Mouse (Mus musculus) embryonic facial prominence, embryonic 13.5 days (tissue): Measurements from ENCODE around the gene Olfr53. TPM values are rescaled to one million over a fixed set of nuclear protein-coding genes. Genes with fewer than 3 reads are reported as not detected.
"Not testable (repeated sequence)": the region's sequence is repeated elsewhere in the genome, so short reads cannot be mapped to it uniquely, and the experiment has no call there.

ENCODE experiments used
- ATAC-seq: fragments of 200-750 bp; cut with Nextera tagmentation; 2 replicates; pipeline ENCODE4 v1.8.0; 2017; ENCODE audit warnings: low read depth; ENCODE audit not compliant: insufficient number of reproducible peaks, insufficient read depth, low FRiP score, low TSS enrichment
- H3K27ac ChIP-seq: fragments of 300-500 bp; sonication (generic); 2 replicates; pipeline ENCODE4 v1.5.1; 2015; ENCODE audit warnings: moderate library complexity, mild to moderate bottlenecking, inconsistent platforms
- H3K27me3 ChIP-seq: fragments of 300-500 bp; sonication (generic); 2 replicates; pipeline ENCODE4 v1.6.1; 2015; ENCODE audit warnings: mild to moderate bottlenecking, inconsistent platforms
- H3K36me3 ChIP-seq: fragments of 300-500 bp; sonication (generic); 2 replicates; pipeline ENCODE4 v1.6.1; 2015; ENCODE audit warnings: mild to moderate bottlenecking, inconsistent platforms
- H3K4me1 ChIP-seq: fragments of 300-500 bp; sonication (generic); 2 replicates; pipeline ENCODE4 v1.6.1; 2015; ENCODE audit warnings: inconsistent platforms
- H3K4me2 ChIP-seq: fragments of 300-500 bp; sonication (generic); 2 replicates; pipeline ENCODE4 v1.6.1; 2015; ENCODE audit warnings: moderate library complexity, mild to moderate bottlenecking, inconsistent platforms
- H3K4me3 ChIP-seq: fragments of 300-500 bp; sonication (generic); 2 replicates; pipeline ENCODE4 v1.5.1; 2015; ENCODE audit warnings: mild to moderate bottlenecking, inconsistent platforms
- H3K9ac ChIP-seq: fragments of 300-500 bp; sonication (generic); 2 replicates; pipeline ENCODE4 v1.6.1; 2015; ENCODE audit warnings: mild to moderate bottlenecking, inconsistent platforms
- H3K9me3 ChIP-seq: fragments of 300-500 bp; sonication (generic); 2 replicates; pipeline ENCODE4 v1.6.1; 2016; ENCODE audit warnings: inconsistent platforms
- WGBS: fragments of 180-500 bp; shearing (Covaris S2); methylation state at CpG from one replicate; pipeline ENCODE4 v1.1.7; 2015; ENCODE audit warnings: mixed read lengths; 5-methylcytosine and 5-hydroxymethylcytosine counted together
- polyA plus RNA-seq: library from polyadenylated mRNA; unstranded; fragments of >200 nt; fragmentation: Nextera tagmentation; extraction: Ambion mirVana; gene quantifications from 2 replicates; pipeline ENCODE4 v1.2.1, GENCODE M21; 2015

Gene Olfr53
- not detected in 2 replicates for polyA plus RNA-seq

GRCm38 (mm10) chr7:140646152-140646551 is at the start of gene Olfr53:
Olfr53 (plus strand) TSS chr7:140646452.
- ATAC-seq, result no peak
- no peak within 1 kb of the TSS for H3K4me2 ChIP-seq
- no peak within 1 kb of the TSS for H3K4me3 ChIP-seq
- no peak within 1 kb of the TSS for H3K27ac ChIP-seq
- H3K9ac ChIP-seq, result no peak within 1 kb of the TSS
- no peaks in the 10 kb centered on the region for H3K36me3 ChIP-seq
- H3K27me3 ChIP-seq, result no peaks in the 10 kb centered on the region
- no peaks in the 10 kb centered on the region for H3K9me3 ChIP-seq
- 79% methylated on average over 1 of the region's 1 CpGs for WGBS
- H3K4me1 ChIP-seq, result no peaks in the 10 kb centered on the region

GRCm38 (mm10) chr7:140600969-140601368 is 45.3 kb upstream of the Olfr53 start, which contains the start of gene Olfr46:
Olfr46 (plus strand) TSS chr7:140601269.
- H3K9me3 ChIP-seq, H3K4me3 ChIP-seq, ATAC-seq, H3K27me3 ChIP-seq, H3K9ac ChIP-seq, H3K27ac ChIP-seq, H3K4me2 ChIP-seq, H3K4me1 ChIP-seq, H3K36me3 ChIP-seq: not testable (repeated sequence)
- WGBS, result 75% methylated on average over 2 of the region's 2 CpGs

- H3K27me3 ChIP-seq, H3K4me2 ChIP-seq, H3K4me3 ChIP-seq, H3K9ac ChIP-seq, H3K4me1 ChIP-seq, H3K36me3 ChIP-seq, ATAC-seq, H3K27ac ChIP-seq, H3K9me3 ChIP-seq: not testable (repeated sequence)
- 84% methylated on average over 3 of the region's 3 CpGs for WGBS
Observed at GRCm38 (mm10) chr7:140628670-140629069, 17.6 kb upstream of the Olfr53 start, which contains the start of gene Olfr61. Olfr61 (plus strand) TSS chr7:140628970.

- H3K4me3 ChIP-seq, result no peak overlapping the region
Observed at GRCm38 (mm10) chr7:140630559-140630958, 15.7 kb upstream of the Olfr53 start.

GRCm38 (mm10) chr7:140659630-140660029 is 13.4 kb downstream of the Olfr53 start, which contains the start of gene Olfr539:
Olfr539 (plus strand) TSS chr7:140659930.
- 78% methylated on average over 4 of the region's 4 CpGs for WGBS
- Histone ChIP-seq H3K27ac (no peak within 1 kb of the TSS), H3K27me3 (no peaks in the 10 kb centered on the region), H3K9ac (no peak within 1 kb of the TSS), H3K36me3 (no peaks in the 10 kb centered on the region), H3K4me1 (no peaks in the 10 kb centered on the region), H3K9me3 (no peaks in the 10 kb centered on the region), H3K4me2 (no peak within 1 kb of the TSS), H3K4me3 (no peak within 1 kb of the TSS)
- no peak for ATAC-seq

More at GRCm38 (mm10) chr7:140630559-140630958, 15.7 kb upstream of the Olfr53 start:
- no peaks in the 10 kb centered on the region for H3K27me3 ChIP-seq
- H3K9ac ChIP-seq, result no peak overlapping the region
- H3K27ac ChIP-seq, result no peak overlapping the region
- 61% methylated on average over 1 of the region's 1 CpGs for WGBS
- H3K9me3 ChIP-seq, result no peaks in the 10 kb centered on the region
- H3K36me3 ChIP-seq, result no peaks in the 10 kb centered on the region
- no peaks in the 10 kb centered on the region for H3K4me1 ChIP-seq
- H3K4me2 ChIP-seq, result no peak overlapping the region
- no peak for ATAC-seq

- H3K4me1 ChIP-seq, ATAC-seq, H3K27me3 ChIP-seq, H3K9ac ChIP-seq, H3K4me2 ChIP-seq, H3K4me3 ChIP-seq, H3K27ac ChIP-seq, H3K9me3 ChIP-seq, H3K36me3 ChIP-seq: not testable (repeated sequence)
- 81% methylated on average over 3 of the region's 3 CpGs for WGBS
Observed at GRCm38 (mm10) chr7:140670693-140671092, 24.4 kb downstream of the Olfr53 start.

GRCm38 (mm10) chr7:140675863-140676262 is 29.6 kb downstream of the Olfr53 start:
- no peak for ATAC-seq
- Histone ChIP-seq H3K4me3 (no peak overlapping the region), H3K36me3 (no peaks in the 10 kb centered on the region), H3K4me1 (no peaks in the 10 kb centered on the region), H3K9ac (no peak overlapping the region), H3K4me2 (peak overlapping the region; percentile 3; the same call in 1 of the 2 replicates), H3K9me3 (peaks cover 4% of the 10 kb centered on the region), H3K27me3 (peaks cover 4% of the 10 kb centered on the region; the same call in 1 of the 2 replicates), H3K27ac (no peak overlapping the region)
- WGBS, result under 1% methylated on average over 4 of the region's 6 CpGs

- 66% methylated on average over 4 of the region's 4 CpGs for WGBS
- not testable (repeated sequence) for H3K36me3 ChIP-seq, H3K27me3 ChIP-seq, H3K4me2 ChIP-seq, H3K4me3 ChIP-seq, ATAC-seq, H3K27ac ChIP-seq, H3K4me1 ChIP-seq, H3K9me3 ChIP-seq, H3K9ac ChIP-seq
Observed at GRCm38 (mm10) chr7:140679591-140679990, 33.3 kb downstream of the Olfr53 start.

- Histone ChIP-seq H3K36me3 (no peaks in the 10 kb centered on the region), H3K27me3 (no peaks in the 10 kb centered on the region), H3K4me1 (no peaks in the 10 kb centered on the region), H3K27ac (no peak within 1 kb of the TSS), H3K4me3 (no peak within 1 kb of the TSS), H3K9me3 (peaks cover 4% of the 10 kb centered on the region), H3K9ac (no peak within 1 kb of the TSS), H3K4me2 (no peak within 1 kb of the TSS)
- 96% methylated on average over 1 of the region's 1 CpGs for WGBS
- no peak for ATAC-seq
Observed at GRCm38 (mm10) chr7:140681651-140682050, 35.4 kb downstream of the Olfr53 start, which contains the start of gene Olfr45. Olfr45 (plus strand) TSS chr7:140681951.

GRCm38 (mm10) chr7:140696967-140697366 is 50.7 kb downstream of the Olfr53 start, which contains the start of gene Olfr541:
Olfr541 (plus strand) TSS chr7:140697267.
- no peak within 1 kb of the TSS for H3K4me3 ChIP-seq
- H3K27me3 ChIP-seq, result no peaks in the 10 kb centered on the region
- H3K27ac ChIP-seq, result no peak within 1 kb of the TSS
- H3K4me1 ChIP-seq, result no peaks in the 10 kb centered on the region
- no peak within 1 kb of the TSS for H3K9ac ChIP-seq
- ATAC-seq, result no peak
- no peak within 1 kb of the TSS for H3K4me2 ChIP-seq
- no peaks in the 10 kb centered on the region for H3K9me3 ChIP-seq
- no peaks in the 10 kb centered on the region for H3K36me3 ChIP-seq
